Mouse (Mus musculus) common myeloid progenitor, adult 5-6 weeks (primary cell): ENCODE measurements around the gene Klk1b3. TPM values are rescaled to one million over a fixed set of nuclear protein-coding genes. Genes with fewer than 3 reads are reported as not detected.
"Not testable (repeated sequence)": the region's sequence is repeated elsewhere in the genome, so short reads cannot be mapped to it uniquely, and the experiment has no call there.

Source experiments
- ATAC-seq: replicated peaks from 2 replicates; pipeline ENCODE4 v1.8.0; 2016; ENCODE audit warnings: low read depth, mild to moderate bottlenecking, moderate TSS enrichment, inconsistent platforms; ENCODE audit not compliant: poor library complexity, severe bottlenecking
- total RNA-seq: library from RNA; stranded (forward); fragments of 200-1000, 187-1606 nt; gene quantifications from 2 replicates; pipeline ENCODE4 v1.2.3, GENCODE M21; 2017

The Klk1b3 gene
- total RNA-seq, result not detected in 2 replicates

DNA sequence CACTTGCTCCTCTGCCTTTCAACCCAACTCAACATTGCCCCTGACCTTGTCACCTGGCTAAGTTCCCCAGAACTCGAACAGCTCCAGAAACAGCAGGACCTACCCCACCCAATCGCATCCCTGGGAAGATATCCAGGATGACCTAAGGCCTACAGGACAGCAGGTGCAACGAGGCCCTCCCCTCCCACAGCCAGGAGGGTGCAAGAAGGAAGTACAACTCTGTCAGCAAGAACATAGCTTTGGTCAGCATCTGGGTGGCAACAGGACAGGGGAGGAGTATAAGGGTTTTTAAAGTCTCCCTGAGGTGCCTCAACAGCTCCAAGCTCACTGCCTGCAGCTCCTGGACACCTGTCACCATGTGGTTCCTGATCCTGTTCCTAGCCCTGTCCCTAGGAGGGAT, at the start of gene Klk1b3:
Gene Klk1b3, plus strand, starts transcription at position 301 of the 400 bp plus-strand sequence.
- ATAC-seq, result no peak

- ATAC-seq, result no peak
These were observed 18.5 kb upstream of the Klk1b3 start for GRCm38 (mm10) chr7:44179299-44180045.

- not testable (repeated sequence) for ATAC-seq
These were observed 11.5 kb upstream of the Klk1b3 start for GRCm38 (mm10) chr7:44186516-44186915.

GRCm38 (mm10) chr7:44187936-44188335, 10.1 kb upstream of the Klk1b3 start, which contains the start of gene Klk1b24:
Gene Klk1b24, plus strand, starts transcription at chr7:44188236.
- not testable (repeated sequence) for ATAC-seq

DNA sequence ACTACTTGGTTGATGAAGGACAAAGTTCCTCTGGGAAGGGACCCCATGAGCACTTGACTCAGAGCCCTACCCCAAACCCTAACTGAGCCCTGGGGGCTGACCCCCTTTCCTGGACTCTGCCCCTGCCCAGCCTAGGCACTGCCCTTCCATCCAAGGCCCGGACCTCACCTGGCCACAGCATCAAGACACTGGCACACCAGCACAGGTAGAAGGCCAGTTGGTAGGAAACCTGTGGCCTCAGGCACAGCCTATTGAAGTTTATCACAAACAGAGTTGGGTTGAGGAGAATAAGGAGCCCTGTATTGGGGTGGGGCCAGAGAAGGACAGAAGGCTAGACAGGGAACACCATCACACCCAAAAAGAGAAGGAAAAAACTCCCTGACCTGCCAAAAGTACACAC, 4.5 kb upstream of the Klk1b3 start:
- not testable (repeated sequence) for ATAC-seq

GRCm38 (mm10) chr7:44207135-44207534, 9.1 kb downstream of the Klk1b3 start, which contains the start of gene Klk1b4:
Gene Klk1b4, plus strand, starts transcription at chr7:44207435.
- ATAC-seq, result not testable (repeated sequence)

- no peak for ATAC-seq
These were observed 10.3 kb downstream of the Klk1b3 start for GRCm38 (mm10) chr7:44208307-44208706.

DNA sequence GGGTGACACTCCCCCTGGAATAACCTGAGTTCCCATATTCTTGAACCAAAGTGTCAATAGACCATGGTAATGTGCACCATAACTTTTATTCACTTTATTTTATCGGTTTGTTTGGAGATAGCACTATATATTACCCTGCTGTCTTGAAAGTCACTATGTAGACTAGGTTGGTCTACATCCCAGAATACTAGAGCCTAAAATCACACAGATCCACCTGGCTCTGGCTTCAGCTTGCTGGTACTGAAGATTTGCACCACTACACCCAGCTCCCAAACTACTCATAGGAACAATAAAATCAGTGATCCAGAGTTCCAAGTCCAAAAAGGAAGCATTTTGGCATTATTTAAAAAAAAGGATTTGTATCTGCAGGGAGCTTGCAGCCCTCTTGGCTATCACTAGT, 17.7 kb downstream of the Klk1b3 start, which contains the start of gene Klk1b5:
Gene Klk1b5, plus strand, starts transcription at position 301 of the 400 bp plus-strand sequence.
- ATAC-seq, result no peak

DNA sequence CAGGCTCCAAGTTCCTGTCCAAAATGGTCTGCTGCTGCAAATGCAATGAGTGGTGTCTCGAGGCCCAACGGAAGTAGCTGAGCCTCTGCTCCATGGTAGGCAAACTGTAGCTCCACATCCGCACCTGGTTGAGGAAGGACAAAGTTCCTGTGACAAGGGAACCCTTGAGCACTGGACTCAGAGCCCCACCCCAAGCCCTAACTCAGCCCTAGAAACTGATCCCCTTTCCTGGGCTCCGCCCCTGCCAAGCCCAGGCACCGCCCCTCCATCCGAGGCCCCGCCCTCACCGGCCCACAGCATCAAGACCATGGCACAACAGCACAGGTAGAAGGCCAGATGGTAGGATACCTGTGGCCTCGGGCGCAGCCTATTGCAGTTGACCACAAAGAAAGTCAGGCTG, 23.6 kb downstream of the Klk1b3 start:
- ATAC-seq, result not testable (repeated sequence)

DNA sequence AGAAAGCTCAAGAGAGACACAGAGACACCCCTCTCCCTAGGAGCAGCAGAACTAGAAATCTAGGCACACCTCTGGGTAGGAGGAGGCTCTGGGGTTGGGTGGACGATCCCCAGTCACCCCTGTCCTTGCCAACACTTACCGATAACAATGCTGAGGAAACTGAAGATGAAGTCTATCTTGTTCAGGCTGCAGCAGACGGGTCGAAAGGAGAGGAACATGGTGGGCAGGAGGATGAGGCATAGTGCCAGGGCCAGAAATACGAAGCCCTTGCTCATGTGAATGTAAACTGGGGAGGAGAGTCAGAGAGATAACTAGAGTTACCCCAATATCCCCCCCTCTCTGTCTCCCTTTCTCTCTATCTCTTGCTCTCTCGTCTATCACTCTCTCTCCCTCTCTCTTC, 24.3 kb downstream of the Klk1b3 start:
- ATAC-seq, result not testable (repeated sequence)

GRCm38 (mm10) chr7:44225076-44225475, 27.1 kb downstream of the Klk1b3 start, which contains the start of gene Klk1:
Gene Klk1, plus strand, starts transcription at chr7:44225360.
- ATAC-seq, result no peak

DNA sequence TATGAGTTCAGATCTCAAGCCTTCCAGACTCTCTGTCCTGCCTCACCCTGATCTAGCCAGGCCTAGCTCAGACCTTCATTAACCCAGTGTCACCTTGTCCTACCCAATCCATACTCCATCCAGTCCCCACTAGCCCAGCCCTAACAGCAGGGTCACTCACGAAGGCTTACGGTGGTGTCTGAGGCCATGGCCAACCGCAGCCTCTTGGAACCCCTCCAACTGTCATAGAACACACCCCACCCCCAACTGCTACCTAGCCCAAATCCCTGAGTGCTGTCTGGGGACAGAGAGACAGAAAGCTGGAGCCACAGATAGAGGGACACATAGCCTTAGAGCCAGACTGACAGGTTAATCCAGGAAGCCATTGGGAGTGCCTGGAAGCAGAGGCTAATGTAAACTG, 37.9 kb downstream of the Klk1b3 start, which contains the start of gene Gm36864:
Gene Gm36864, plus strand, starts transcription at position 269 of the 400 bp plus-strand sequence.
- ATAC-seq, result no peak

DNA sequence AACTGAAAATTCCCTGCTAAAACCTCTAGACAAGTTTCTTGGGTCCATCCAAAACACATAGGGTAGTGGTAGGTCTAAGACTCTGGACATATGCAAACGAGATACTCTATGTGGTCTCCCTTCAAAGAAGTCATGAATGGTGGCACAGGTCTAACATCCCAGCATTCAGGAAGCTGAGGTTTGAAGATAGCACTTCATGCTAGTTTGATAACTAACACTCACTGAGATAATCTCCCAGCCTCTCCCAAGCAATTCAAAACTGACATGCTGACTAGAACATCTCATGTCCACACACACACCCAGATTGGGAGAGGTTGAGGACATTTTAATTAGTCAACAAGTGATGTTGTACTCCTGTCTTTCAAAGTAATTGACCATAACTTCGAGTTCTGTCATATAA, 41.9 kb downstream of the Klk1b3 start:
- no peak for ATAC-seq

DNA sequence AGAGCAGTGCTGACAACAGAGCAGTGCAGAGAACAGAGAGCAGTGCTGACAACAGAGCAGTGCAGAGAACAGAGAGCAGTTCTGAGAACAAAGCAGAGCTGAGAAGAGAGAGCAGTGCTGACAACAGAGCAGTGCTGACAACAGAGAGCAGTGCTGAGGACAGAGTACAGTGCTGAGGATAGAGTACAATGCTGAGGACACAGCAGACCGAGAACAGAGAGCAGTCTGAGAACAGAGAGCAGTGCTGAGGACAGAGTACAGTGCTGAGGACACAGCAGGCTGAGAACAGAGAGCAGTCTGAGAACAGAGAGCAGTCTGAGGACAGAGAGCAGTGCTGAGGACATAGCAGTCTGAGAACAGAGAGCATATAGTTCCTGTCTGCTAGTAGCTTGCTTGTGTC, 42.7 kb downstream of the Klk1b3 start:
- ATAC-seq, result no peak; the same call in 1 of the 2 replicates

GRCm38 (mm10) chr7:44241163-44241562, 43.2 kb downstream of the Klk1b3 start:
- no peak for ATAC-seq

DNA sequence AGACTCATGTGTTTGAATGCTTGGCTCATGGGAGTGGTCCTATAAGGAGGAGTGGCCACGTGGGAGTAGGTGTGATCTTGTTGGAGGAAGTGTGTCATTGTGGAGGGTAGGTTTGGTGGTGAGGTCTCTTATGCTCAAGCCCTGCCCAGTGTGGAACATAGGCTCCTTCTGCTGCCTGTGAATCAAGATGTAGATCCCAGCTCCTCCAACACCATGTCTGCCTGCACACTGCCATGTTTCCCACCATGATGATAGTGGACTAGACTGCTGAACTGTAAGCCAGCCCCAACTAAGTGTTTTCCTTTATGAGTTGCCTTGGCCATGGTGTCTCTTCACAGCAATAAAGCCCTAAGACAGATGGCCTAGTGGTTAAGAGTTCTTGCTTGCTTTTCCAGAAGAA, 46.1 kb downstream of the Klk1b3 start:
- no peak for ATAC-seq

- ATAC-seq, result peak; percentile 80
These were observed 48.3 kb downstream of the Klk1b3 start, which contains the start of the genes 1700028J19Rik and 2410002F23Rik for GRCm38 (mm10) chr7:44246055-44246983. Gene 1700028J19Rik, minus strand, starts transcription at chr7:44246695. Gene 2410002F23Rik, plus strand, starts transcription at chr7:44246722.

DNA sequence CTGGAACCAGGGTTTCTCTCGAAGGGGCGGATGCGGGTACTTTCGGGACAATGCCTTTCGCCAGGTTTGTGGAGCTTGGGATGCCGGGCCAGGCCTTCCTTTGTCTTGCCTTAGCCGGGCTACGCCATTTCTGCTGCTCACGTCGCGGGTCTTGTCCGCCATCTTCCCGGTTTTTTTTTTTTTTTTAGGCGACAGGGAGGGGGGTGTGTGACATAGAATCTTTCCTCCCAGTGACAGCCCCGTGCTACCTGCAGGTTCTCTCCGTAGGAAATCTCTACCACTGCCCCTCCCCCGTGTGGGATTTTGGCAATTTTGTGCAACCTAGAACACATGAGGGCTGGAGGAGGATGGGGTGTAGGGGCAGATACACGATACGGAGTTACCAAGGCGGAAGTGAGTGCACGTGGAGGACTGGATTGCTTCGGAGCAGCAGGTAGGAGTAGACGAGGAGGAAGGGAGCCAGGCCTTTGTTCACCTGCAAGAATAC, 49.0 kb downstream of the Klk1b3 start:
- ATAC-seq, result peak; percentile 28

DNA sequence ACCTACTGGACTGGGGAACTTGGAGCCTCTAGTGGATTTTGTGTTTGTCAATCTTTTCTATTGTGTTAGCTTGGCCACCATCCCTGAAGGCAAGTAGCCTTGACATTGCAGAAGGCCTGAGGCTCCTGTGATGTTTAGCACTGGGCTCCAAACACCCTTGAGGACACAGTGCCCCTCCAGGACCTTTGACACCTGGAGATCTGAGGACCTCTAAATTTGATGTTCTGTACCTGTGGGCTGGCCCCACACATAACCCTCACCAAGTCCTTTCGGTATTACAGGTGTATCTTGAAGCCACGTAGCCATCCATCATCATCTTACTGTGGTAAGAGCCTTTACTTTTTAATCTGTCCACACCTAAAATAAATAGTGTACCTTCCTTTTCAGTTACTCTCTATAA, 50.0 kb downstream of the Klk1b3 start:
- ATAC-seq, result no peak

DNA sequence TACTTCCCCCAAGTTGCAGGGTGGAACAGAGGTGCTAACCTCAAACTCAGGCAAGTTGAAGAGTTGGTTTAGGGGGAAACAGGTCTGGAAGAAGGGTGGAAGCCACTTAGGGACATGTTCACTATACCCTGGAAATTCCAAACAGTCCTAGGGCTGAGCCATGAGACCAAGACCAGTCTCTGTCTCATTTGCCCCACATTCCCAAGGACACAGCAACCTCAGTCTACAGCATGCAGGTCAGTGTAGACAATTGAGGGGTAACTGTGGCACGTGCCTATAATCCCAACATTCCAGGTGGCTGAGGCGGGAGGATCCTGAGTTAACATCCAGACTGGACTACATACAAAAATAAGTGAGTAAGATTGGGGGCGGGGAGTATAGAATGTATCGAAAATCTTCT, 51.3 kb downstream of the Klk1b3 start:
- ATAC-seq, result no peak
